Mouse (Mus musculus) heart, postnatal 0 days (tissue): Measurements from ENCODE around the gene Pim1.

Source experiments
- CTCF ChIP-seq: IDR thresholded peaks from 2 replicates; pipeline ENCODE4 v1.5.1; 2016; ENCODE audit warnings: antibody characterized with exemption, control low read depth, low read depth
- EP300 ChIP-seq: IDR thresholded peaks from 2 replicates; pipeline ENCODE4 v1.6.1; 2016; ENCODE audit warnings: antibody characterized with exemption, low read depth

DNA sequence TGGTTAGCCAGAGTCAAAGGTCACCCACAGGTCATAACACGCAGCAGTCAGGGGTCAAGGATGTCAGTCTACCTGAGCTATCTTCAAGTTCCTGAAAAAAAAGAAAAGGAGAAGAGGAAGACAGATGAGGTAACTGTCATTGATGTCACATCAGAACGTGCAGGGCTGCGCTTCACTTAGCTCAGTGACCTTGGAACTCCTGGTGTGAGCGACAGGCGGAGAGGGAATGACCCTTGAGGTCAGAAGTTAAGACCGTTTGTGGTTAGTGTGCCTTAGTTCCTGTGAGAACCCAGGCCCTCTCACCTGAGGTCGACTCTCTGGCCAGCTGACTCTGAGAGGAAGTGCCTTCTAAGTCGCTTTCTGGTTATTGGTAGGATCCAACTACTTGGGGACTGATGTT, 20.1 kb downstream of the Pim1 start:
- TF ChIP-seq CTCF: no peak
- TF ChIP-seq EP300: no peak
